Mouse (Mus musculus) embryonic facial prominence, embryonic 10.5 days (tissue): ENCODE measurements around the gene Uqcc2. TPM values are rescaled to one million over a fixed set of nuclear protein-coding genes. Genes with fewer than 3 reads are reported as not detected.

Experiments used
- DNase-seq: peaks from one replicate; pipeline ENCODE4 v3.0.0-alpha.2; 2017; ENCODE audit warnings: low spot score
- H3K27ac ChIP-seq: fragments of 300-500 bp; sonication (generic); replicated peaks from 2 replicates; pipeline ENCODE4 v1.5.1; 2016; ENCODE audit warnings: mild to moderate bottlenecking
- H3K27me3 ChIP-seq: fragments of 300-500 bp; sonication (generic); replicated peaks from 2 replicates; pipeline ENCODE4 v1.6.1; 2016; ENCODE audit warnings: low read depth, mild to moderate bottlenecking; ENCODE audit not compliant: poor library complexity, severe bottlenecking
- H3K36me3 ChIP-seq: fragments of 300-500 bp; sonication (generic); replicated peaks from 2 replicates; pipeline ENCODE4 v1.6.1; 2016; ENCODE audit warnings: mild to moderate bottlenecking, moderate library complexity
- H3K4me1 ChIP-seq: fragments of 300-500 bp; sonication (generic); 2 replicates; pipeline ENCODE4 v1.6.1; 2016
- H3K4me3 ChIP-seq: fragments of 300-500 bp; sonication (generic); 2 replicates; pipeline ENCODE4 v1.5.1; 2016; ENCODE audit warnings: mild to moderate bottlenecking, moderate library complexity
- H3K9me3 ChIP-seq: fragments of 300-500 bp; sonication (generic); 2 replicates; pipeline ENCODE4 v1.6.1; 2016; ENCODE audit warnings: mild to moderate bottlenecking
- WGBS: fragments of 180-500 bp; shearing (Covaris S2); methylation state at CpG from one replicate; pipeline ENCODE4 v1.1.7; 2016; 5-methylcytosine and 5-hydroxymethylcytosine counted together
- polyA plus RNA-seq: library from polyadenylated mRNA; unstranded; fragments of >200 nt; fragmentation: Nextera tagmentation; extraction: Ambion mirVana; gene quantifications from 2 replicates; pipeline ENCODE4 v1.2.1, GENCODE M21; 2016

The Uqcc2 gene
- polyA plus RNA-seq, 1 experiment from 2014 or later = 410 TPM

GRCm38 (mm10) chr17:27131240-27131665 is 2.5 kb downstream of the Uqcc2 start:
- no peak overlapping the region for H3K27ac ChIP-seq

GRCm38 (mm10) chr17:27130246-27130645 is 3.5 kb downstream of the Uqcc2 start:
- Histone ChIP-seq H3K27ac (no peak overlapping the region; the same call in 1 of the 2 replicates), H3K36me3 (peaks cover 48% of the 10 kb centered on the region), H3K4me3 (no peak overlapping the region), H3K4me1 (peaks cover 65% of the 10 kb centered on the region), H3K9me3 (no peaks in the 10 kb centered on the region), H3K27me3 (peaks cover 5% of the 10 kb centered on the region; the same call in 1 of the 2 replicates)
- 63% methylated on average over 9 of the region's 9 CpGs for WGBS
- no peak for DNase-seq

More at GRCm38 (mm10) chr17:27131240-27131665, 2.5 kb downstream of the Uqcc2 start:
- WGBS = 90% methylated on average over 10 of the region's 10 CpGs
- peaks cover 63% of the 10 kb centered on the region for H3K4me1 ChIP-seq
- H3K27me3 ChIP-seq = peaks cover 12% of the 10 kb centered on the region; the same call in 1 of the 2 replicates
- no peak for DNase-seq
- no peak overlapping the region for H3K4me3 ChIP-seq
- H3K9me3 ChIP-seq = no peaks in the 10 kb centered on the region
- H3K36me3 ChIP-seq = peaks cover 40% of the 10 kb centered on the region

DNA sequence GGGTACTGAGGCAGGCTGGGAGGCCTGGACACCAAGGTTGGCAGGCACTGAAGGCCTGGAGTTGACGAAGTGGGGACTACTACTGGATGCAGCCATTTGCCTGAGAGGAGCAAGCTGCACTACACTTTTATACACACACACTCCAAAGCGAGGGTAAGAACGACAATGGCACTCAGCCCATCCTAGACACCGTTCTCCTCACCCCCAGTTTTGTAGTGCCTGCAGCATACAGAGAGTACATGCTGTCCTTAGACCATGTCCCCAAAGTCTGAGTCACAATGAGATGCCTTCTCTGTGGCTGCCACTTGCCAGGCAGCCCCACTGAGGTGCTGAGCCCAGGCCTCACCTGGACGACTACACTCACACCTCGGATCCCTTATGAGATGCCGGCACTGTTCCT is 3.9 kb downstream of the Uqcc2 start:
- peaks cover 52% of the 10 kb centered on the region for H3K36me3 ChIP-seq
- H3K4me1 ChIP-seq = peaks cover 61% of the 10 kb centered on the region

GRCm38 (mm10) chr17:27129291-27129690 is 4.4 kb downstream of the Uqcc2 start:
- H3K9me3 ChIP-seq = no peaks in the 10 kb centered on the region
- WGBS = 87% methylated on average over 13 of the region's 13 CpGs
- no peaks in the 10 kb centered on the region for H3K27me3 ChIP-seq
- no peak for DNase-seq
- H3K4me1 ChIP-seq = peaks cover 56% of the 10 kb centered on the region
- no peak overlapping the region for H3K27ac ChIP-seq
- peaks cover 58% of the 10 kb centered on the region for H3K36me3 ChIP-seq
- no peak overlapping the region for H3K4me3 ChIP-seq

More for the DNA sequence above, 3.9 kb downstream of the Uqcc2 start:
- DNase-seq = no peak
- Histone ChIP-seq H3K9me3 (no peaks in the 10 kb centered on the region), H3K4me3 (no peak overlapping the region), H3K27me3 (peaks cover under 1% of the 10 kb centered on the region; the same call in 1 of the 2 replicates), H3K27ac (no peak overlapping the region; the same call in 1 of the 2 replicates)
- WGBS = 85% methylated on average over 7 of the region's 7 CpGs

DNA sequence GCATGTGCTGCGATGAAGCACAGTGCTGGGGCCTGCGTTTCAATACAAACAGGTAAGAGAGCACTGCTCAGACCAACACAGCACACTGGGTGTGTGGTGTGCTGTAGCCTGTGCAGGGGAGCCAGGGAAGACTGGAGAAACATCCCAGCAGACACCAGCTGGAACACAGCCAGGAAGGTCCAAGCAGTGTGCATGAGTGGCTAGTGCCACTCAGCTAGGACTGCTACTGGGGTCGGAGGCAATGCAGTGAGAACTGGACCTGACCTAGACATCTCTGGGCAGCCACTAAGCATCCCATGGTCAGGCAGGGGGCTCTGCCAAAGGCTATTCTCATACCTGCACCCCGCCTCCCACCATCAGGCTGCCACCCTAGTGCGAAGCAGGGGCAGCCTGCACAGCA is 5.5 kb downstream of the Uqcc2 start:
- DNase-seq = no peak
- WGBS = 91% methylated on average over 5 of the region's 5 CpGs
- no peaks in the 10 kb centered on the region for H3K9me3 ChIP-seq
- H3K4me1 ChIP-seq = peaks cover 44% of the 10 kb centered on the region
- peaks cover 69% of the 10 kb centered on the region for H3K36me3 ChIP-seq
- H3K27me3 ChIP-seq = no peaks in the 10 kb centered on the region
- no peak overlapping the region for H3K27ac ChIP-seq
- H3K4me3 ChIP-seq = no peak overlapping the region

DNA sequence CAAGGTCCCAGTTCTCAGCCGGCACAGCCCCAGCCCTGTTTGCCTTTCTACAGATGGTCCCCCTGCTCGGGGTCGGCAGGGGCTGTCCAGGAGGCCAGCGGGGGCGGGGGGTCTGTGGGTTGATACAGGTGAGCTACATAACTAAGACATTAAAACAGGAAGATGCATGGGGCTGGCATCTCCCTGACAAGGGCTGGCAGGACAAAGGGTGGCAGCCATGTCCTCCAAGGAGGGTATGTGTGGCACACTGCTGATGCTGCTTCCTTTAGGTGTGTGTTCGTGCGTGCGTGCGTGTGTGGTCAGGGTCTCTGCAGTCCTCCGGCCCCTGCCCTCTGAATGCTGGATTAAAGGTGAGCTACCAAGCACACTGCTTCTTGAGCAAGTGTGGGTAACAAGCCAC is 6.7 kb downstream of the Uqcc2 start:
- Histone ChIP-seq H3K9me3 (no peaks in the 10 kb centered on the region), H3K4me1 (peaks cover 32% of the 10 kb centered on the region), H3K4me3 (no peak overlapping the region), H3K27me3 (no peaks in the 10 kb centered on the region), H3K27ac (no peak overlapping the region), H3K36me3 (peaks cover 78% of the 10 kb centered on the region)
- no peak for DNase-seq
- 85% methylated on average over 10 of the region's 10 CpGs for WGBS

- H3K36me3 ChIP-seq = peaks cover 78% of the 10 kb centered on the region
- WGBS = 87% methylated on average over 11 of the region's 11 CpGs
- H3K27ac ChIP-seq = no peak overlapping the region; the same call in 1 of the 2 replicates
- H3K4me1 ChIP-seq = peaks cover 28% of the 10 kb centered on the region
- H3K27me3 ChIP-seq = no peaks in the 10 kb centered on the region
- H3K9me3 ChIP-seq = no peaks in the 10 kb centered on the region
- no peak for DNase-seq
- no peak overlapping the region for H3K4me3 ChIP-seq
Observed at GRCm38 (mm10) chr17:27125669-27126202, 8.0 kb downstream of the Uqcc2 start.

GRCm38 (mm10) chr17:27125185-27125584 is 8.5 kb downstream of the Uqcc2 start:
- H3K27me3 ChIP-seq = no peaks in the 10 kb centered on the region
- 36% methylated on average over 12 of the region's 12 CpGs for WGBS
- H3K9me3 ChIP-seq = no peaks in the 10 kb centered on the region
- H3K4me1 ChIP-seq = peaks cover 28% of the 10 kb centered on the region
- peak; percentile 84 for DNase-seq
- no peak overlapping the region; the same call in 1 of the 2 replicates for H3K27ac ChIP-seq
- no peak overlapping the region for H3K4me3 ChIP-seq
- peaks cover 77% of the 10 kb centered on the region for H3K36me3 ChIP-seq

- peaks cover 31% of the 10 kb centered on the region for H3K4me1 ChIP-seq
- WGBS = 90% methylated on average over 7 of the region's 7 CpGs
- peaks cover 64% of the 10 kb centered on the region for H3K36me3 ChIP-seq
- H3K27ac ChIP-seq = no peak overlapping the region
- no peak for DNase-seq
- no peaks in the 10 kb centered on the region for H3K9me3 ChIP-seq
- H3K4me3 ChIP-seq = no peak overlapping the region
- no peaks in the 10 kb centered on the region for H3K27me3 ChIP-seq
Observed at GRCm38 (mm10) chr17:27123813-27124375, 9.8 kb downstream of the Uqcc2 start.

DNA sequence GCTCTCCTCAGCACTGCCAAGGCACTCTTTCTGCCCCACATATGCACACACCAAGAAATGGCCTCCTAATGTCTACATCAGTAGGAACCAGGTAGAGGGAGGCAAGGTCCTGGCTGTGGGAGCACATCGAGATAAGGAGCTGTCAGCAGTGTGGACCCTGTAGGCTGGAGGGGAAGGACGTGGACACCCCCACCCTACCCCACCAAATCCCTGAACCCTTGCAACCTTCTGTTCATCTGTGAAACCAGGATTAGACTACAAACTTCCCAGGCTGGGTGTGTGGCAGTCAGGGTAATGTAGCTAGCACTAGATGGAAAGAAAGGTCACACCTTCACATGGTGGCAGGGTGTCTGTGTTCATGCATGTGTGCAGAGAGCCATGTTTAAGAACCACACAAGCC is 10.6 kb downstream of the Uqcc2 start:
- Histone ChIP-seq H3K36me3 (peaks cover 63% of the 10 kb centered on the region), H3K4me3 (no peak overlapping the region), H3K4me1 (peaks cover 33% of the 10 kb centered on the region), H3K27me3 (no peaks in the 10 kb centered on the region), H3K9me3 (no peaks in the 10 kb centered on the region), H3K27ac (no peak overlapping the region)
- WGBS = 80% methylated on average over 2 of the region's 2 CpGs
- no peak for DNase-seq

DNA sequence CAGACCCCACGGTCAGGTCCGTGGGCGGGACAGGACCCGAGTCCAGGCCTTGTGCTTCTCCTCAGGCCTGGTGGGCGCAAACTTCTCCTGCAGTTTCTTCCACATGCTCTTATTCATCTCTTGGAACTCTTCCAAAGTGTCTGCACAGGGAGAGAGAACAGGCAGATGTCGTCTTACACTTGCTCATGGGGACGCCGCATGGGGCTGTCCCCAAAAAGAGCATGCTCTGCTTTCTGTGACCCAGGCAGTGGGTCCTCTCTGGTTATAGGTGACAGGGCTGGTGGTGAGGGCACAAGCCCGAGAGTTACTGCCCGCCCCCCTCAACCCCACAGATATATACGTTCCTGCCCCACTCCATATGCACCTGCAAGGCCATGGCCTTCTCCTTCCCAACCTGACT is 11.0 kb downstream of the Uqcc2 start:
- no peak for DNase-seq
- Histone ChIP-seq H3K27me3 (no peaks in the 10 kb centered on the region), H3K36me3 (peaks cover 63% of the 10 kb centered on the region), H3K4me1 (peaks cover 30% of the 10 kb centered on the region), H3K27ac (no peak overlapping the region), H3K9me3 (0 out of 2 replicates have a peak, but pooled peaks cover 2% of the 10 kb centered on the region), H3K4me3 (no peak overlapping the region)
- 92% methylated on average over 11 of the region's 11 CpGs for WGBS

- Histone ChIP-seq H3K4me3 (peak overlapping the region; percentile 2; the same call in 1 of the 2 replicates), H3K27ac (no peak overlapping the region), H3K36me3 (peaks cover 69% of the 10 kb centered on the region), H3K9me3 (0 out of 2 replicates have a peak, but pooled peaks cover 5% of the 10 kb centered on the region), H3K27me3 (no peaks in the 10 kb centered on the region), H3K4me1 (peaks cover 28% of the 10 kb centered on the region)
- WGBS = 68% methylated on average over 7 of the region's 7 CpGs
- DNase-seq = no peak
Observed at GRCm38 (mm10) chr17:27121781-27122180, 11.9 kb downstream of the Uqcc2 start.

DNA sequence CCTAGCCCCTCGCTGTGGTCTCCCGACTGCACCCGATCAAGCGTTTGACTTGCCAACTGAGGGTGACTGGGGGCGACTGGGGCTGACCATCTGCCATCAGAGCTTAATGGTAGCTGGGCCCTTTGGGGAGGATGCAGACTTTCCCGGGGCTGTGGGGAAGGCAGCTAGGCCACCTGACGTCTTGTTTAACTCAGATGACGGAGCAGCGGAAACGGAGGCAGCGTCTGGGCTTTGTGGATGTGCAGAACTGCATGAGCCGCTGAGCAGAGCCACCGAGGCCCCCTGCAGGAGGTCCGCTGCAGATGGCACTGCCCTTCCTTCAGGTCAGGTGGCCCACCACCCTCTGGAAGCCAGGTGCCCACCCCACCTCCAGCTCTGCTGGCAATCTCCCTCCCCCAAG is 12.4 kb downstream of the Uqcc2 start:
- Histone ChIP-seq H3K27me3 (no peaks in the 10 kb centered on the region), H3K4me3 (peak overlapping the region; percentile 2; the same call in 1 of the 2 replicates), H3K27ac (0 out of 2 replicates have a peak overlapping the region, but pooled peaks have one; percentile 21), H3K4me1 (peaks cover 28% of the 10 kb centered on the region), H3K9me3 (0 out of 2 replicates have a peak, but pooled peaks cover 5% of the 10 kb centered on the region), H3K36me3 (peaks cover 74% of the 10 kb centered on the region)
- DNase-seq = no peak
- WGBS = 54% methylated on average over 14 of the region's 14 CpGs
